Mouse (Mus musculus) right cerebral cortex, postnatal 10 days (tissue): ENCODE data around the gene Sh3kbp1.

Experiments
- DNase-seq, 2 experiments: peaks; one replicate each; pipeline ENCODE4 v3.0.0; 2021; ENCODE audit warnings: low spot score in 2 of 2

Sh3kbp1 gene

GRCm38 (mm10) chrX:159831176-159831575 is 204.1 kb downstream of the Sh3kbp1 start:
- no peak for DNase-seq

- DNase-seq, result no peak
These were observed 208.2 kb downstream of the Sh3kbp1 start for GRCm38 (mm10) chrX:159835239-159835638.

GRCm38 (mm10) chrX:159837379-159837778 is 210.3 kb downstream of the Sh3kbp1 start:
- peak; percentile 34 to 48 for DNase-seq

- DNase-seq, result no peak
These were observed 212.7 kb downstream of the Sh3kbp1 start for GRCm38 (mm10) chrX:159839786-159840185.

- no peak for DNase-seq
These were observed 213.2 kb downstream of the Sh3kbp1 start for GRCm38 (mm10) chrX:159840225-159840624.

GRCm38 (mm10) chrX:159850722-159851121 is 223.7 kb downstream of the Sh3kbp1 start:
- no peak for DNase-seq

- DNase-seq, result no peak
These were observed 229.8 kb downstream of the Sh3kbp1 start for GRCm38 (mm10) chrX:159856866-159857265.

GRCm38 (mm10) chrX:159858126-159858525 is 231.1 kb downstream of the Sh3kbp1 start:
- DNase-seq, result no peak

- no peak for DNase-seq
These were observed 233.9 kb downstream of the Sh3kbp1 start for GRCm38 (mm10) chrX:159860841-159861530.

- no peak for DNase-seq
These were observed 240.6 kb downstream of the Sh3kbp1 start for GRCm38 (mm10) chrX:159867660-159868059.

- no peak for DNase-seq
These were observed 245.4 kb downstream of the Sh3kbp1 start for GRCm38 (mm10) chrX:159872521-159872920.

- no peak for DNase-seq
These were observed 250.7 kb downstream of the Sh3kbp1 start for GRCm38 (mm10) chrX:159877770-159878169.

- DNase-seq, result no peak
These were observed 252.4 kb downstream of the Sh3kbp1 start for GRCm38 (mm10) chrX:159879455-159879854.

GRCm38 (mm10) chrX:159881576-159881975 is 254.5 kb downstream of the Sh3kbp1 start:
- DNase-seq, result no peak

- DNase-seq, result no peak
These were observed 269.5 kb downstream of the Sh3kbp1 start for GRCm38 (mm10) chrX:159896536-159896935.

GRCm38 (mm10) chrX:159898110-159898509 is 271.0 kb downstream of the Sh3kbp1 start:
- DNase-seq, result no peak

- no peak for DNase-seq
These were observed 272.0 kb downstream of the Sh3kbp1 start for GRCm38 (mm10) chrX:159899121-159899520.

GRCm38 (mm10) chrX:159903421-159903820 is 276.3 kb downstream of the Sh3kbp1 start:
- no peak for DNase-seq

GRCm38 (mm10) chrX:159907703-159908102 is 280.6 kb downstream of the Sh3kbp1 start:
- DNase-seq, result no peak

- DNase-seq, result no peak
These were observed 282.6 kb downstream of the Sh3kbp1 start for GRCm38 (mm10) chrX:159909446-159910277.

GRCm38 (mm10) chrX:159910600-159910999 is 283.5 kb downstream of the Sh3kbp1 start:
- no peak for DNase-seq

- DNase-seq, result no peak
These were observed 284.5 kb downstream of the Sh3kbp1 start for GRCm38 (mm10) chrX:159911613-159912012.

GRCm38 (mm10) chrX:159912061-159912460 is 285.0 kb downstream of the Sh3kbp1 start:
- no peak for DNase-seq
